Mouse (Mus musculus) C2C12 (cell line): Measurements from ENCODE around the gene BC030500. TPM values are rescaled to one million over a fixed set of nuclear protein-coding genes. Genes with fewer than 3 reads are reported as not detected.

Experiments
- H3K27me3 ChIP-seq: one replicate; pipeline ENCODE4 v1.6.1; 2011; ENCODE audit not compliant: control insufficient read depth, insufficient read depth, insufficient read length
- H3K36me3 ChIP-seq: one replicate; pipeline ENCODE4 v1.6.1; 2011; ENCODE audit not compliant: control insufficient read depth, insufficient read depth
- H3K4me3 ChIP-seq: one replicate; pipeline ENCODE4 v1.5.1; 2011; ENCODE audit warnings: mild to moderate bottlenecking, control low read depth; ENCODE audit not compliant: poor library complexity, insufficient read depth, severe bottlenecking
- H3K79me2 ChIP-seq: one replicate; pipeline ENCODE4 v1.6.1; 2011; ENCODE audit not compliant: control insufficient read depth, insufficient read depth
- H3K79me3 ChIP-seq: one replicate; pipeline ENCODE4 v1.6.1; 2011; ENCODE audit warnings: low read depth, control low read depth
- H3ac ChIP-seq: one replicate; pipeline ENCODE3; 2011; ENCODE audit warnings: low read depth; ENCODE audit not compliant: control insufficient read depth, insufficient read length
- CEBPB ChIP-seq: IDR thresholded peaks from one replicate; pipeline ENCODE4 v1.6.1; 2011; ENCODE audit warnings: low read depth, mild to moderate bottlenecking, control low read depth, moderate library complexity
- CTCF ChIP-seq: IDR thresholded peaks from one replicate; pipeline ENCODE4 v1.5.1; 2011; ENCODE audit not compliant: control insufficient read depth, insufficient read depth, insufficient read length
- FOSL1 ChIP-seq: IDR thresholded peaks from one replicate; pipeline ENCODE4 v1.8.0; 2011; ENCODE audit warnings: mild to moderate bottlenecking, low read length; ENCODE audit not compliant: poor library complexity, insufficient read depth, severe bottlenecking
- MAX ChIP-seq: IDR thresholded peaks from one replicate; pipeline ENCODE4 v1.6.1; 2011; ENCODE audit warnings: mild to moderate bottlenecking, control low read depth
- MYOD1 ChIP-seq: IDR thresholded peaks from one replicate; pipeline ENCODE4 v1.6.1; 2011; ENCODE audit warnings: low read depth; ENCODE audit not compliant: control insufficient read depth, insufficient read length
- MYOG ChIP-seq: IDR thresholded peaks from one replicate; pipeline ENCODE4 v1.6.1; 2011; ENCODE audit not compliant: control insufficient read depth, insufficient read length; ENCODE audit errors: extremely low read depth
- USF1 ChIP-seq: IDR thresholded peaks from one replicate; pipeline ENCODE4 v1.6.1; 2011; ENCODE audit warnings: low read depth, mild to moderate bottlenecking, control low read depth, moderate library complexity
- long read RNA-seq, 2 experiments: library from polyadenylated mRNA; unstranded; transcript quantifications; one replicate each; pipeline ENCODE4 v2.0.0; 2019 to 2020
- polyA plus RNA-seq: library from polyadenylated mRNA; unstranded; fragments of >200 nt; fragmentation: generic; extraction: Trizol; gene quantifications from one replicate; pipeline ENCODE4 v1.2.1, GENCODE M21; 2012; ENCODE audit warnings: missing spikeins

Gene BC030500
- 0.12 TPM for polyA plus RNA-seq
- long read RNA-seq, experiment 1 = 0 reads
- long read RNA-seq, experiment 2 = 0 reads

DNA sequence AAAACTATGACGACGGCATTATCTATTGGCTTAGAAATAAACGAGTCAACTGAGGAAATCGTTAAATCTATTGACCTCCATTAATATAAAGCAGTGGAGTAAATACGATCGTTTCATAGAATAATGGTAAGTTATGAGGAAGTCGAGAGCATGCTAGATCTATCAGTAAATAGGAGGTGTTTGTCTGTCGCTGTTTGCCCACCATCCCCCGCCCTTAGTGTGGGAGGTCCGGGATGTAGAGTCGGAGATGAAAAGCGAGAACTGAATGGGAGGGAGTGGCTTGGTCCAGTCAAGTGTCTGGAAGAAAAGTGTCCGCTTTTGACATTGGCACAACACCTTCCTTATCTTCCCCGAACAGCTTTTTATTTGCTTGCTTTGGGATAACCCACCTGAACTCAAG is at the start of gene BC030500:
Gene BC030500 (plus strand): TSS at position 79 of the 400 bp plus-strand sequence.
- Histone ChIP-seq H3K27me3 (no peaks in the 10 kb centered on the region), H3K4me3 (peak within 1 kb of the TSS; percentile 37), H3K36me3 (no peaks in the 10 kb centered on the region), H3K79me3 (no peaks in the 10 kb centered on the region), H3ac (no peak within 1 kb of the TSS), H3K79me2 (no peaks in the 10 kb centered on the region)
- TF ChIP-seq FOSL1 (no peak), MYOG (no peak), MYOD1 (no peak), CTCF (no peak), USF1 (no peak), MAX (no peak), CEBPB (no peak)

GRCm38 (mm10) chr8:58886405-58886804 is 25.1 kb upstream of the BC030500 start:
- H3K36me3 ChIP-seq = no peaks in the 10 kb centered on the region
- H3ac ChIP-seq = no peak overlapping the region
- no peaks in the 10 kb centered on the region for H3K79me3 ChIP-seq
- no peaks in the 10 kb centered on the region for H3K27me3 ChIP-seq
- H3K4me3 ChIP-seq = no peak overlapping the region
- H3K79me2 ChIP-seq = no peaks in the 10 kb centered on the region
- TF ChIP-seq FOSL1 (no peak), CEBPB (no peak), MAX (no peak), MYOG (no peak), CTCF (no peak), MYOD1 (no peak), USF1 (no peak)

DNA sequence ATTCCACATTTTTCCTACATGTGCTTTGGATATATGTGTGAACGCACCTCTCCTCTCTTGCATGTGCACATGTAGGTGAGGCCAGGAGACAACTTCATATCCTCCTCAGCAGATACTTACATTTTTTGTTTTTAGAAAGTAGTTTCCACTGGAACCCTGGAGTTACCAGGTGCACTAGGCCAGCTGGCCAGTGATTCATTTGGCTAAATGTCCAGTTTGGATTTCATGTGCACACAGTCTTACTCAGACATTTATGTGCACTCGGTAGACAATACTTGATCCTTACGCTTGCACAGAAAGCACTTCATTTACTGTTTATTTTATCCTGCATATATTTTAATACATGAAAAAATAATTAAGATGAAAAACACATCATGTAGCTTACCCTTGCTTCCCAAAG is 21.0 kb upstream of the BC030500 start:
- Histone ChIP-seq H3K79me2 (no peaks in the 10 kb centered on the region), H3K4me3 (no peak overlapping the region), H3K79me3 (no peaks in the 10 kb centered on the region), H3K36me3 (no peaks in the 10 kb centered on the region), H3K27me3 (no peaks in the 10 kb centered on the region), H3ac (no peak overlapping the region)
- no peak for TF ChIP-seq MYOD1
- TF ChIP-seq USF1 = no peak
- no peak for TF ChIP-seq MAX

- Histone ChIP-seq H3K27me3 (no peaks in the 10 kb centered on the region), H3ac (no peak overlapping the region), H3K4me3 (no peak overlapping the region), H3K79me2 (no peaks in the 10 kb centered on the region), H3K36me3 (no peaks in the 10 kb centered on the region), H3K79me3 (no peaks in the 10 kb centered on the region)
- TF ChIP-seq CTCF (no peak), MYOD1 (no peak), CEBPB (no peak), MAX (no peak), MYOG (no peak), FOSL1 (no peak), USF1 (no peak)
Measured at GRCm38 (mm10) chr8:58895960-58896359, 15.6 kb upstream of the BC030500 start.

DNA sequence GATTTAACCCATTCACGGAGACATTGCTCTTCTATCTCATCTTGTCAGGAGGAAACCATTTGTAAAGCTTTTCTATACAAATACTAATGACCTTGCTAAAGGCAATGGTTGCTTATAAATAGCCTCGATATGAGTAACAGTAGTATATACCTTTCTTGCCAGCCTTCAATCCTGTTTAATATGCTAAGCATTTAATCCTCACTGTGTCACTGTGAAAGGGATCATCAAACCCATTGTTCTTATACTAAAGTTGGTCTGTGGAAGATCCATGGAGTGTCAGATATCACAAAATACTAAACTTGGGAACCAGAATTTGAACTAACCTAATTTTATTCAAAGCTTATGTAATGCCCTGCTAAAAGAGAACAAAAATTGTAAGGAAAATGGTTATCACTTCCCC is 7.1 kb upstream of the BC030500 start:
- TF ChIP-seq MYOD1 (no peak), MYOG (no peak), CTCF (no peak), FOSL1 (no peak), USF1 (no peak), CEBPB (no peak), MAX (no peak)
- no peaks in the 10 kb centered on the region for H3K79me2 ChIP-seq
- no peak overlapping the region for H3ac ChIP-seq
- H3K4me3 ChIP-seq = no peak overlapping the region
- no peaks in the 10 kb centered on the region for H3K79me3 ChIP-seq
- H3K36me3 ChIP-seq = no peaks in the 10 kb centered on the region
- H3K27me3 ChIP-seq = no peaks in the 10 kb centered on the region

GRCm38 (mm10) chr8:58912196-58912839 is 763 bp downstream of the BC030500 start, which contains the start of gene Galntl6:
Galntl6 (minus strand) TSS chr8:58912640.
- Histone ChIP-seq H3K79me3 (no peaks in the 10 kb centered on the region), H3K36me3 (no peaks in the 10 kb centered on the region), H3K27me3 (no peaks in the 10 kb centered on the region), H3ac (peak within 1 kb of the TSS; percentile 38), H3K4me3 (peak within 1 kb of the TSS; percentile 37), H3K79me2 (no peaks in the 10 kb centered on the region)
- TF ChIP-seq CEBPB (no peak), MAX (peak; percentile 82), MYOG (no peak), FOSL1 (no peak), MYOD1 (no peak), USF1 (no peak)
